13 mouse cellular contexts compared by ENCODE assay signal in genomic region chr2:29525273-29525805, GRCm38 (mm10).
DNase-seq lines count a peak whose midpoint lies in the region; ATAC-seq and TF ChIP-seq lines count a peak whose summit lies in the region.
"Had no signal": no experiment of that assay in that cellular context is flagged by ENCODE, and none has a peak within 500 bp of the region (broad histone marks: within the 10 kb centered on the region; RNA-seq: fewer than 3 reads in every experiment).

No protein-coding gene starts in this region.

- H3K9ac ChIP-seq in kidney, postnatal 0 days (ENCODE audit: low read depth, low read length), result no peak overlapping the region
- H3K9ac ChIP-seq: liver, embryonic 13.5 days had no signal

- H3K4me3 ChIP-seq in heart, embryonic 10.5 days, result no peak overlapping the region
- no peak overlapping the region for H3K4me3 ChIP-seq in embryonic facial prominence, embryonic 10.5 days
- no peak overlapping the region for H3K4me3 ChIP-seq in kidney, postnatal 0 days (replicated peaks; ENCODE audit: low read depth, low read length)
- H3K4me3 ChIP-seq: liver, embryonic 13.5 days had no signal

- H3K9me3 ChIP-seq in heart, embryonic 10.5 days, result no peaks in the 10 kb centered on the region
- H3K9me3 ChIP-seq in embryonic facial prominence, embryonic 10.5 days, result no peaks in the 10 kb centered on the region
- no peaks in the 10 kb centered on the region for H3K9me3 ChIP-seq in kidney, postnatal 0 days (replicated peaks; ENCODE audit: low read length)
- H3K9me3 ChIP-seq: G1E; liver, embryonic 13.5 days had no signal

- no peaks in the 10 kb centered on the region for H3K36me3 ChIP-seq in heart, embryonic 10.5 days
- H3K36me3 ChIP-seq in embryonic facial prominence, embryonic 10.5 days (replicated peaks), result no peaks in the 10 kb centered on the region; the same call in 1 of the 2 replicates
- no peaks in the 10 kb centered on the region for H3K36me3 ChIP-seq in kidney, postnatal 0 days (ENCODE audit: insufficient read depth, low read length)
- H3K36me3 ChIP-seq: liver, embryonic 13.5 days had no signal

- H3K27ac ChIP-seq in heart, embryonic 10.5 days, result peak overlapping the region; percentile 76
- H3K27ac ChIP-seq in embryonic facial prominence, embryonic 10.5 days (replicated peaks), result peak overlapping the region; percentile 37
- peak overlapping the region; percentile 68 for H3K27ac ChIP-seq in kidney, postnatal 0 days
- H3K27ac ChIP-seq: liver, embryonic 13.5 days had no signal

- H3K4me1 ChIP-seq in heart, embryonic 10.5 days, result peaks cover 66% of the 10 kb centered on the region
- H3K4me1 ChIP-seq in embryonic facial prominence, embryonic 10.5 days, result peaks cover 52% of the 10 kb centered on the region
- H3K4me1 ChIP-seq in kidney, postnatal 0 days (replicated peaks; ENCODE audit: insufficient read depth, low read length), result peaks cover 23% of the 10 kb centered on the region

- 0 out of 2 replicates have a peak, but pooled peaks cover 3% of the 10 kb centered on the region for H3K27me3 ChIP-seq in heart, embryonic 10.5 days (ENCODE audit: insufficient read depth, poor library complexity, severe bottlenecking)
- H3K27me3 ChIP-seq in embryonic facial prominence, embryonic 10.5 days (replicated peaks; ENCODE audit: low read depth, poor library complexity, severe bottlenecking), result no peaks in the 10 kb centered on the region
- no peaks in the 10 kb centered on the region for H3K27me3 ChIP-seq in kidney, postnatal 0 days (ENCODE audit: insufficient read depth, low read length)
- H3K27me3 ChIP-seq: liver, embryonic 13.5 days had no signal

- H3K4me2 ChIP-seq in kidney, postnatal 0 days (ENCODE audit: low read length), result no peak overlapping the region
- H3K4me2 ChIP-seq: liver, embryonic 13.5 days had no signal

- WGBS in heart, embryonic 10.5 days, result 44% methylated on average over 4 of the region's 4 CpGs
- 47% methylated on average over 4 of the region's 4 CpGs for WGBS in embryonic facial prominence, embryonic 10.5 days
- WGBS in kidney, postnatal 0 days, result 28% methylated on average over 4 of the region's 4 CpGs

- TF ChIP-seq CTCF in kidney, postnatal 0 days (IDR thresholded peaks at IDR 0.05; ENCODE audit: low read depth), result no peak

- ATAC-seq in kidney, postnatal 0 days (replicated peaks; ENCODE audit: low FRiP score, low read depth), result no peak; the same call in 1 of the 2 replicates

- DNase-seq in heart, embryonic 10.5 days (ENCODE audit: low spot score), result no peak
- DNase-seq in heart, adult 8-10 months (ENCODE audit: low spot score), result no peak
- peak; percentile 7 to 14 for DNase-seq in kidney, adult 8-10 months
- no peak for DNase-seq in kidney, adult 18-20 months
- no peak for DNase-seq in embryonic facial prominence, embryonic 10.5 days (ENCODE audit: low spot score)
- peak; percentile 66 for DNase-seq in kidney, postnatal 0 days (ENCODE audit: low spot score)
- DNase-seq in gastrocnemius, postnatal 25 days, result no peak
- no peak for DNase-seq in ovary, postnatal 36 days (ENCODE audit: low spot score)
- DNase-seq: adrenal gland, postnatal 25 days; cerebellum, postnatal 25 days; liver, embryonic 13.5 days; right cerebral cortex, postnatal 25 days had no signal

Comparison
In these comparisons a context has a peak if more than half of its experiments do, and no peak if none do; other contexts are left out.
1. DNase-seq: peak in kidney, adult 8-10 months (2 of 2) and kidney, postnatal 0 days (single experiment); none in heart, embryonic 10.5 days (single experiment), heart, adult 8-10 months (single experiment), kidney, adult 18-20 months (single experiment), embryonic facial prominence, embryonic 10.5 days (single experiment), gastrocnemius, postnatal 25 days (single experiment) and ovary, postnatal 36 days (single experiment).
2. Peak in every context shown above with its lines, with median percentiles within 50 percentile points of each other: H3K27ac ChIP-seq.